Mouse (Mus musculus): ENCODE measurements at regions not wholly inside any gene's neighbourhood (a gene's known extent, or its start where the extent isn't known, plus 50 kb on each side); places are given as distances from the start of the nearest gene placed in this dataset.

DNA sequence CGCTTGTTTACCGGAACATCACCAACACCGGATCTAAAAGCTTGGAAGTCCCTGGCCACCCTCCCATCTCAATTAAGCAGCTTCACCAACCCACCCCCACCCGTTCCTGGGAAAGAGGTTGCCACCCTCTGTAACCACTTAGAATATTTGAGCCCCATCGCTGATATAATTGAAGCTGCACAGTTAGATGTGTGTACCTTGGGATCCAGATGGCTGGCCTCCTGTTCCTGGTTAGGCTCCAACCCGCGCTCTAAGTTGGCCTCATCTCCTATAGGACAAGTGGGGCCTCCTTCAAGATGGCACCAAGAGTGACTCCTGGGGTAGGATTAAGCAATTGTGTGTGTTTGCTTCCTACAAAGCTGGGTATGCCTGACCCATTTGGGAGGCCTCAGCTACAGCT is 61.6 kb upstream of the Hdhd5 start:
- no peak for TF ChIP-seq POLR2A (IDR thresholded peaks at IDR 0.05; ENCODE audit: borderline replicate concordance, low read depth, low read length)
- TF ChIP-seq CTCF (IDR thresholded peaks at IDR 0.05; ENCODE audit: low read depth, low read length) = no peak
